ENCODE assay signal across 22 mouse cellular contexts in genomic region chr2:29206156-29206555, GRCm38 (mm10). TPM values are rescaled to one million over a fixed set of nuclear protein-coding genes. Genes with fewer than 3 reads are reported as not detected.
"Had no signal": no experiment of that assay in that cellular context is flagged by ENCODE, and none has a peak within 500 bp of the region (broad histone marks: within the 10 kb centered on the region; RNA-seq: fewer than 3 reads in every experiment).

No protein-coding gene starts in this region.

- H3K36me3 ChIP-seq: limb, embryonic 10.5 days; limb, embryonic 13.5 days; liver, embryonic 12.5 days; liver, embryonic 15.5 days; neural tube, embryonic 13.5 days; stomach, embryonic 15.5 days had no signal

- H3K9me3 ChIP-seq: limb, embryonic 10.5 days; limb, embryonic 13.5 days; liver, embryonic 12.5 days; liver, embryonic 15.5 days; neural tube, embryonic 13.5 days; stomach, embryonic 15.5 days had no signal

- H3K27me3 ChIP-seq: liver, embryonic 15.5 days; neural tube, embryonic 13.5 days; stomach, embryonic 15.5 days had no signal

- H3K4me1 ChIP-seq: limb, embryonic 13.5 days; liver, embryonic 12.5 days; liver, embryonic 15.5 days; neural tube, embryonic 13.5 days; stomach, embryonic 15.5 days had no signal

- DNase-seq: kidney, adult 2 months; kidney, postnatal 25 days; layer of hippocampus, adult 9-11 months; liver; lung, adult 18-20 months; lung, postnatal 14 days; retina, postnatal 1 day; right cerebral cortex, postnatal 25 days; spleen, adult 18-20 months; thymus, postnatal 14 days; thymus, postnatal 4 days had no signal

- H3K4me2 ChIP-seq: limb, embryonic 13.5 days; liver, embryonic 12.5 days; liver, embryonic 15.5 days; neural tube, embryonic 13.5 days; stomach, embryonic 15.5 days had no signal

- ATAC-seq: intestine, postnatal 0 days; liver, embryonic 12.5 days had no signal

- H3K27ac ChIP-seq: kidney, postnatal 0 days; layer of hippocampus, adult 2 months; limb, embryonic 10.5 days; limb, embryonic 13.5 days; liver, embryonic 12.5 days; liver, embryonic 15.5 days; macrophage; neural tube, embryonic 13.5 days; stomach, embryonic 15.5 days had no signal

- H3K9ac ChIP-seq: limb, embryonic 13.5 days; liver, embryonic 12.5 days; liver, embryonic 15.5 days; neural tube, embryonic 13.5 days; stomach, embryonic 15.5 days had no signal

- H3K4me3 ChIP-seq: layer of hippocampus, adult 2 months; limb, embryonic 10.5 days; limb, embryonic 13.5 days; liver, embryonic 12.5 days; liver, embryonic 15.5 days; myocyte; neural tube, embryonic 13.5 days; stomach, embryonic 15.5 days had no signal

RNA-seq across cellular contexts. Expression of gene Ntng2, which starts 46.6 kb away (rescaled TPM):
- polyA plus RNA-seq: liver, embryonic 12.5 days had no signal
